Mouse (Mus musculus) testis, postnatal 10 days (tissue): ENCODE measurements around the gene Dnah6.

Source experiments
- DNase-seq: peaks from one replicate; pipeline ENCODE4 v3.0.0; 2021; ENCODE audit warnings: low spot score

Dnah6 gene

DNA sequence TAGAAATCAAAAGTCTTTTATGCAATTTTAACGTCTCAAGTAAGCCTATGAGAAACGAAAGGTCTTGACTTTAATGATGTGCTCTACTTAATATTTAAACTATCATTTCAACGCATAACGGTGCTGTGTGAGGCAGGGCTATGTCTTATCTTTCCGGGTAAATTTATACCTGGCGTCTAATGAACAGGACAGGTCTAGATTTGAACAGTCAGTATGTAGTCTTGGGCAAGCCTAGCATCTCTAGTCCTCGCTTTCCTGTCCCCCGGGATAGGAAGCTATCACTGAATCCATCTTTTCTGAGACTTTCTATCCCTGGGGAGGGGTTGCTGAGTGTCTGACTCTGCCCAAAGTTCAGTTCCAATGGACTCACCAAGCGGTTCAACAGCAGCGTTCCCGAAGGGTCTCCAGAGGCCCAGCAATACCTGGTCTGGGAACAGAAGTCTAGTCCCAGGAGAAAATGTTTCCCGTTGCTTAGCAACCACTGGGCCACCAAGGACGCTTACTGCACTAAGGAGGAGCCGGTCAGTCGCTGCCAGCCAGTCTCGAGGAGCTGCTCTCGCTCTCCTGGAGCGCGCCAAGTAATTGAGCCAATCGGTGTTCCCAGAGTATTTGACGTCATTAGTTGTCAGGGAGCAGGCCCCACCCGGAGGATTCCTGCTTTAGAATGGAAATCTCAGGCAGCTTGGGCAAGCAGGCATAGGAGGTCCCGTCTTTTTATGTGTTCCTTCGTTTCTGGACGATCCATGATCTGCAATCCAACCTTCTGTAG, at the start of gene Dnah6:
Gene Dnah6 (minus strand): TSS at position 463 of the 769 bp plus-strand sequence.
- peak; percentile 83 for DNase-seq

GRCm38 (mm10) chr6:73269374-73269773, 47.9 kb upstream of the Dnah6 start:
- peak; percentile 36 for DNase-seq

DNA sequence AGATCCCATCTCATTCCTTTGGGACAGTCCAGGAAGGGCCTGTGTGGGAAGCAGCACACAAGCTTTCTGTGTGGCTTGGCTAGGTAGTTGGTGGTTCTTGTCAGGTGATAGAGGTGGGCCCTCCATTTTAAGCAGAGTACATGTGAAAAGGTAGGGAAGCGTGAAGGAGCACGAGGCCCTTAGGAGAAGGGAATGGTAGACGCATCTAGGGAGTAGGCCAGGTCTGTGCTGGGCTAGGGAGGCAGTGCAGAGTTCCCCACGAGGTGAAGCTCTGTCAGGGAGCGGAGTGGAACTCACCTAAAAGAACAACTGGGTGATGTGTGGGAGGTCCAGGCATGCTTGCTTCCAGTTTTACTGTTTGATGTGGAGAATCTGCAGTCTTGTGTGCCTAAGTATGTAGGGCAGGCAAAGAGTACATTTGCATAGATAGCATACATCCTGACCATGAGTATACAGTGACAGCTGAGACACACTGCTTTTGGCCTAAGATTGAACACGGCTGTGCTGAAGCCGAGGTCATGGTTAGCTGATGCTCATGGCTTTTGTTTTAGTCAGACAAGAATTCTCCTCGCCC, 46.4 kb upstream of the Dnah6 start:
- DNase-seq, result no peak

GRCm38 (mm10) chr6:73264801-73265200, 43.4 kb upstream of the Dnah6 start:
- no peak for DNase-seq

DNA sequence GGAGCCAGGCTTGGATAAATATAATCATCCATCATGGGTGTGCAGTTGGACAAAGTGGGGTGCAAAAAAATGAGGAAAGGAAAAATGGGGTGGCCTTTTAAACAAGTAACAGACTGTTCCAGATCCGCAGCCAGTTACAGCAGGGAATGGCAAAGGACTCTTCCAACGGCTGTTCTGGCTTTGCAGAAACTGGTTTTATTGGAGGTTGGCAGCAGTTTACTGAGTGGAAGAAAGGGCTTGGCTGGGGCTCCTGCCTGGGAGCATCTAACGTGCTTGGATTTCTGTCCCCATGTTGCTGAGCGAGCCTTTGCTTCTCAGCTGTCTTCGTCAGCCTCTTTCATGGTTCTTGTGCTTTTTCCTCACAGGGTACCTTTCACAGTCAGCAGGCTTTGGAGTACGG, 38.7 kb upstream of the Dnah6 start:
- no peak for DNase-seq

DNA sequence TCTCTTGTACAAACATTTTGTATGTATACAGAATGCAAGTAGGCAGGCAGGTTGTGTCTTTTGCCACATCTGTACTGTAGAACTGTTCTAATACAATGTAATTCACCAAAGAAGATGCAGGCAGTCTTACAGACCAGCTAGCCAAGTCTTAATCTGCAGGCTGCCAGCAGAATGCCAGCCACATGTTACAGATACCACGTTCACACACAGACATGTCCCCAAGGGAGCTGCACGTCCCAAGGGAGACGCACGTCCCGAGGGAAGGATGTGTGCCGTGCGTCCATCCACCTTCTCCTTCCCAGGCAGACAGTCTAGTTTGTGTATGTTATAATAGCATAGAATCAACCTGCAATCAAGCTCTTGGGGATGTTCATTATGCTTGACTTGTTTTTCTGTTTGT, 35.6 kb upstream of the Dnah6 start:
- DNase-seq, result no peak

- no peak for DNase-seq
These were observed 33.1 kb upstream of the Dnah6 start for GRCm38 (mm10) chr6:73254307-73255228.

- no peak for DNase-seq
These were observed 32.1 kb upstream of the Dnah6 start for GRCm38 (mm10) chr6:73253584-73253983.

GRCm38 (mm10) chr6:73253006-73253405, 31.6 kb upstream of the Dnah6 start:
- DNase-seq, result no peak

- no peak for DNase-seq
These were observed 30.9 kb upstream of the Dnah6 start for GRCm38 (mm10) chr6:73252396-73252795.

- no peak for DNase-seq
These were observed 29.9 kb upstream of the Dnah6 start for GRCm38 (mm10) chr6:73251336-73251735.

- no peak for DNase-seq
These were observed 28.4 kb upstream of the Dnah6 start for GRCm38 (mm10) chr6:73249851-73250250.

DNA sequence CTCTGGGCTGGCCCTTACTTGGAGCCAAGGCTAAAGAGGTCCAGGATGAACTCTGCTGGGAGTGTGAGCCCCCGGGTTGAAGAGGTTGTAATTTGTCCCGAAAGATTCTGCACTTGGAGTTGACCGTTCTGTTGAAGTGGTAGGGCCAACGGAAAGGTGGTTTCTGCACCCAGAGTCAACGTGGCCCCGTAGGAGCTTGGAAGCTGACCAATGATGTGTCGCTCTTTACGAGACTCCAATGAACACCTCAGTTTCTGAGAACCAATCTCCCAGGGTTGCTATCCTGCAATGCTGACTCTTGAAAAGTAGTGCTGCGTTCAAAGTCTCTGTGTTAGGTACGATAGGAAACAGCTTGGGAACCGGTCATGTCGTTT, 27.6 kb upstream of the Dnah6 start:
- DNase-seq, result no peak

GRCm38 (mm10) chr6:73248237-73249048, 27.0 kb upstream of the Dnah6 start, which contains the start of gene Suclg1:
Suclg1 (plus strand) TSS chr6:73248382.
- DNase-seq, result peak; percentile 87

- no peak for DNase-seq
These were observed 26.0 kb upstream of the Dnah6 start for GRCm38 (mm10) chr6:73247452-73247851.

GRCm38 (mm10) chr6:73246821-73247220, 25.4 kb upstream of the Dnah6 start:
- DNase-seq, result no peak

GRCm38 (mm10) chr6:73235650-73236049, 14.2 kb upstream of the Dnah6 start:
- DNase-seq, result no peak

DNA sequence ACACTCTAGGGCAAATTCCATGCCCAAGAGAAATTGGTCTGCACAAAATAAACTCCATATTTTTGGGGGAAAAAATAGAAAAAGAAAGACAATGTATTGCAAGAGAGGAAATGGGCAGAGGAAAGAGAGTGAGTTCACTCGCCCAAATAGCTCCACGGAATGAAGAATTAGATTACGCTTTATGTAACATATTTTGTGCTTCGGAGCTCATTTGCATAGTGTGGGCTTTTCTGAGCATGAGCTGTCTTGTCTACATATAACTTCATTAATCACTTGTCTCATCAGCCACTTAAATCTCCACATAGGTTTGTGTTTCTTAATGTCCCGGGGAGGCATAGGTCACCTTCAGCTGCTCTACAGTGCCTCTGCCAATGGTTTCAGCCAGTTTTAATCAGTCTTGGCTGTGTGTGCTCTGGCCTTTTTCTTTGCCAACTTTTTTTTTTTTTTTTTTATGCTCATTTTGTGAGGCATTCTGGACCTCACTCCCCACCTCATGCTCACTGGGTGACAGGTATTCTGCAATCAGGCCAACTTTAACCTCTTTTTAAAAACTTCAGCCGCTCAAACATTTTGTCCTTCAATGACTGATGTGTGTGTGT, 12.9 kb upstream of the Dnah6 start:
- DNase-seq, result no peak

DNA sequence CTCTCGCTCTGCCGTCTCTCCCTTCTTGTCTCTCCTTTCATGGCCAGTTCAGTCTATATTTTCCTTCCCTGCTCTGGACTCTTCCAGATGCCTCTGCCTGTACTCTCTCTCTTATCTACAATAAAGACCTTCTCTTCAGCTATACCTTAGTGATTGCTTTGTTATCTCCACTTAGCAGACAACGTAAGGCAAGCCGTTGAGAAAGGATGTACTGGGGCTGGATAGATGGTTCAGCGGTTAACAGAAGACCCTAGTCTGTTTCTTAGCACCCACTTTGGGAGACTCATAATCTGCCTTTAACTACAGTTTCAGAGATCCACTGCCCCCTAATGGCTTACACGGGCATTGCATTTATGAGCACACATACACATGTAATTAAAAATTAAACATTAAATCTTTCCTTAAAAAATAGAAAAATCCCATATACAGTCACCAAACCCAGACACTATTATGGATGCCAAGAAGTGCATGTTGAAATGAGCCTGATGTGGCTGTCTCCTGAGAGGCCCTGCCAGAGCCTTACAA, 11.8 kb upstream of the Dnah6 start:
- no peak for DNase-seq

DNA sequence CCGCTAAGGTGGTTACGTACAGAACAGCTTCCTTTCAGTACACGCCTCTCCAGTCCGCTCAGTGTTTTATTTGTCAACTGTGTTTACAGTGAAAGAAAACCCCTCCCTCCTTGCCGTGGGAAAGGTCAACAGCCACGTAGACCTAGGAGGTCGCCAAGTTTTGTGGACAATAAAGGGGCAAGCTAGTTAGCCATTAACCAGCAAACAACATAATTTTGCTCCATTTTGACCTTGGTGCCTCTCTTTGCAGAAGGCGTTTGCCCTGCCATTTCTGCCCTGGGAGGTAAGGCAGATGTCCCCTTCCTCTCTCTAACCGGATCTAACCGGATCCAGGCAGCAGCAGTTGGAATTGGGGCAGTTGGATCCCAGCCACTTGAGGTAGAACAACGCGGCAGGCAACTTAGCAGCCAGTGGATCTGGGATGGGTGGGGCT, 10.7 kb upstream of the Dnah6 start:
- no peak for DNase-seq

DNA sequence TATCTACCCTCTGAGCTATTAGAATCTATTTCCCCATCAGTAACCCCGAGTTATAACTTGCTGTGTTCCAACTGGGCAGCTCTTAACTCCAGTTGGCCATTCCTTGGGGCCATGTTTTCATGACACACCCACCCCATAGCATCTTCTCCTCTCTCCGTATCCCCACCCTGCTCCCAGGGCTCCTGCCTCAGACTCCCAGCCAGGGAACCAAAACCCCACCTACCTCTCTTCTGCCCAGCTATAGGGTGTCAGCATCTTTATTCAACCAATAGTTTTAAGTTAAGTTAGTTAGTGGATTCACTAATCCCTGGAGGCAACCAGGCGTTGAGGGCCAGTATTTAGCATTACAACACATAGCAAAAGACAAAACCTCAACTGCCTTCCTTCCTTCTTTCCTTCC, 7.4 kb upstream of the Dnah6 start:
- no peak for DNase-seq
